Mouse (Mus musculus): ENCODE measurements around the gene Prkar2b.

Gene Prkar2b

GRCm38 (mm10) chr12:32061090-32061930 is at the start of gene Prkar2b:
TSS of gene Prkar2b (minus strand) at chr12:32061296.
- peak; percentile 92 for DNase-seq

- no peak for DNase-seq
These were observed 48.1 kb upstream of the Prkar2b start for GRCm38 (mm10) chr12:32109201-32109600.

- DNase-seq, result no peak
These were observed 43.9 kb upstream of the Prkar2b start for GRCm38 (mm10) chr12:32104955-32105521.

- DNase-seq, result no peak
These were observed 43.4 kb upstream of the Prkar2b start for GRCm38 (mm10) chr12:32104451-32104862.

- no peak for DNase-seq
These were observed 40.2 kb upstream of the Prkar2b start for GRCm38 (mm10) chr12:32101306-32101705.

- DNase-seq, result no peak
These were observed 38.6 kb upstream of the Prkar2b start for GRCm38 (mm10) chr12:32099686-32100206.

- DNase-seq, result no peak
These were observed 37.5 kb upstream of the Prkar2b start for GRCm38 (mm10) chr12:32098596-32098995.

GRCm38 (mm10) chr12:32097107-32097506 is 36.0 kb upstream of the Prkar2b start:
- DNase-seq, result no peak

- DNase-seq, result no peak
These were observed 34.1 kb upstream of the Prkar2b start for GRCm38 (mm10) chr12:32095164-32095563.

- DNase-seq, result no peak
These were observed 31.4 kb upstream of the Prkar2b start for GRCm38 (mm10) chr12:32092452-32092851.

- DNase-seq, result no peak
These were observed 27.5 kb upstream of the Prkar2b start for GRCm38 (mm10) chr12:32088566-32088965.

- no peak for DNase-seq
These were observed 26.2 kb upstream of the Prkar2b start for GRCm38 (mm10) chr12:32087339-32087738.

GRCm38 (mm10) chr12:32086874-32087273 is 25.8 kb upstream of the Prkar2b start:
- no peak for DNase-seq

GRCm38 (mm10) chr12:32085856-32086255 is 24.8 kb upstream of the Prkar2b start:
- DNase-seq, result no peak

- DNase-seq, result no peak
These were observed 24.1 kb upstream of the Prkar2b start for GRCm38 (mm10) chr12:32085189-32085588.

- DNase-seq, result no peak
These were observed 23.5 kb upstream of the Prkar2b start for GRCm38 (mm10) chr12:32084601-32085000.

- no peak for DNase-seq
These were observed 19.6 kb upstream of the Prkar2b start for GRCm38 (mm10) chr12:32080692-32081091.

GRCm38 (mm10) chr12:32077403-32077802 is 16.3 kb upstream of the Prkar2b start:
- DNase-seq, result no peak

GRCm38 (mm10) chr12:32075831-32076715 is 15.0 kb upstream of the Prkar2b start:
- DNase-seq, result no peak

GRCm38 (mm10) chr12:32074271-32074670 is 13.2 kb upstream of the Prkar2b start:
- DNase-seq, result no peak

GRCm38 (mm10) chr12:32066004-32066403 is 4.9 kb upstream of the Prkar2b start:
- no peak for DNase-seq

- DNase-seq, result no peak
These were observed 628 bp downstream of the Prkar2b start for GRCm38 (mm10) chr12:32060247-32061089.
